Mouse (Mus musculus) thymus, postnatal 4 days (tissue): ENCODE measurements around the gene Rhox2c.
"Not testable (repeated sequence)": the region's sequence is repeated elsewhere in the genome, so short reads cannot be mapped to it uniquely, and the experiment has no call there.

Experiments used
- DNase-seq: peaks from one replicate; pipeline ENCODE4 v3.0.0; 2021

Gene Rhox2c

DNA sequence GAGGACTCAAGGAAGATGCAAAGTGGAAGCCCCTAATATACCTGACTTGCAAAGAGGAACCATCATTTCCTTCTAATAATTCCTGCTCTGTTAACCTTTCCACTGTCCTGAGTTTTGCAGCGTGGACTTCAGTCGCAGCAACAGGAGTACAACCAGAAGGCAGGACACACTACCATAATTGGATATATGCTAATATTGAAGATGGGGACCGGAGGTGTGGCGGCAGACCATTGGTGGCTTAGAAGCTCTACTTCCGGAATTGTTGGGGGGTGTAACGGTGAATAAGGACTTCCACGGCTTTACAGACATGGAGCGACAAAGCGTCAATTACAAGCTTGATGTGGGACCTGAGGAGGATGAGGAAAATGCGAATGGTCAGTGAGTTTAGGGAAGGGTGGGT, at the start of gene Rhox2c:
Rhox2c (plus strand) TSS at position 301 of the 400 bp plus-strand sequence.
- DNase-seq: not testable (repeated sequence)

DNA sequence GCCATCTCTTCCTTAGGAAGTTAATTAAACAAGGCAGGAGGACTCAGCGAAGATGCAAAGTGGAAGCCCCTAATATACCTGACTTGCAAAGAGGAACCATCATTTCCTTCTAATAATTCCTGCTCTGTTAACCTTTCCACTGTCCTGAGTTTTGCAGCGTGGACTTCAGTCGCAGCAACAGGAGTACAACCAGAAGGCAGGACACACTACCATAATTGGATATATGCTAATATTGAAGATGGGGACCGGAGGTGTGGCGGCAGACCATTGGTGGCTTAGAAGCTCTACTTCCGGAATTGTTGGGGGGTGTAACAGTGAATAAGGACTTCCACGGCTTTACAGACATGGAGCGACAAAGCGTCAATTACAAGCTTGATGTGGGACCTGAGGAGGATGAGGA, 41.7 kb upstream of the Rhox2c start, which contains the start of gene Rhox2b:
Rhox2b (plus strand) TSS at position 301 of the 400 bp plus-strand sequence.
- not testable (repeated sequence) for DNase-seq

DNA sequence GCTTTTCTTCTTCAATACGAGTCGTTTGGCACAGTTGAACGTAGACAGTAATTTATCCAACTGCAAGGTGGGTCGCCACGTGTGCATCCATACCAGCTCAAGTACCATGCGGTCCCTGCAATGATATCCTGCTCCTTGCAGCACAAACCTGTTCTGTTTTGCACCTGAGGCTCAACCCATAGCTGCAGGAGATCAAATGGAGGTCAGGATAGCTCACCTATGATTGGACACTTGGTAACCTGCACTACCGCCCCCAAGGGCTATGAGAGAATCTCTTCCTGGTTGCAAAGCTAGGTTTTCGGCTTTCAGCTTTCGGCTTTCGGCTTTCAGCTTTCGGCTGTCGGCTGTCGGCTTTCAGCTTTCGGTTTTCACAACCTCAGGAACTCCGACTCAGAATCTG, 21.3 kb upstream of the Rhox2c start, which contains the start of gene Rhox4b:
Rhox4b (plus strand) TSS at position 301 of the 400 bp plus-strand sequence.
- not testable (repeated sequence) for DNase-seq

DNA sequence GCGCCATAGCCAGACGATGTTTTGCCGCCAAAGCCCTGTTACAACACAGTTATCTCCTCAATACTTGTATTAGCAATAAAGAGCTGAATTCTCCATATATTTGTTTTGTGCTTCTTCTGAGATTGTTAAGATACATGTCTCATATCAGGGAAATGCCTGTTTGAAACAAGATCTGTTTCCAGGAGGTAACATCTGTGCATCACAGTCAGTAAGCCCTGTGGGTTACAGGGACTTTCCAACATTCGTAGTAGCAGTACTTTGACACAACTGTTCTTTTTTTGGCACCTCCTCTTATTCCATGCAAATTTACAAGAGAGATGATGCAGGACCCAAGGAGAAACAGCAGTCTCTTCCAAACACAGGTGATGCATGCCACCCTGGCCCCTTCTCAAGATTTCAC, 4.8 kb downstream of the Rhox2c start, which contains the start of gene Rhox3c:
Rhox3c (plus strand) TSS at position 301 of the 400 bp plus-strand sequence.
- DNase-seq: not testable (repeated sequence)

DNA sequence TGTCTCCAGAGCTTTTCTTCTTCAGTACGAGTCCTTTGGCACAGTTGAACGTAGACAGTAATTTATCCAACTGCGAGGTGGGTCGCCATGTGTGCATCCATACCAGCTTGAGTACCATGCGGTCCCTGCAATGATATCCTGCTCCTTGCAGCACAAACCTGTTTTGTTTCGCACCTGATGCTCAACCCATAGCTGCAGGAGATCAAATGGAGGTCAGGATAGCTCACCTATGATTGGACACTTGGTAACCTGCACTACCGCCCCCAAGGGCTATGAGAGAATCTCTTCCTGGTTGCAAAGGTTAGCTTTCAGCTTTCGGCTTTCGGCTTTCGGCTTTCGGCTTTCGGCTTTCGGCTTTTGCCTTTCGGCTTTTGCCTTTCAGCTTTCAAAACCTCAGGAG, 26.6 kb downstream of the Rhox2c start, which contains the start of gene Rhox4c:
Rhox4c (plus strand) TSS at position 301 of the 400 bp plus-strand sequence.
- DNase-seq: not testable (repeated sequence)

DNA sequence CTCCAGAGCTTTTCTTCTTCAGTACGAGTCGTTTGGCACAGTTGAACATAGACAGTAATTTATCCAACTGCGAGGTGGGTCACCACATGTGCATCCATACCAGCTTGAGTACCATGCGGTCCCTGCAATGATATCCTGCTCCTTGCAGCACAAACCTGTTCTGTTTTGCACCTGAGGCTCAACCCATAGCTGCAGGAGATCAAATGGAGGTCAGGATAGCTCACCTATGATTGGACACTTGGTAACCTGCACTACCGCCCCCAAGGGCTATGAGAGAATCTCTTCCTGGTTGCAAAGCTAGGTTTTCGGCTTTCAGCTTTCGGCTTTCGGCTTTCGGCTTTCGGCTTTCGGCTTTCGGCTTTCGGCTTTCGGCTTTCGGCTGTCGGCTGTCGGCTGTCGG, 60.6 kb downstream of the Rhox2c start, which contains the start of gene Rhox4d:
Rhox4d (plus strand) TSS at position 301 of the 400 bp plus-strand sequence.
- not testable (repeated sequence) for DNase-seq
